Mouse (Mus musculus) embryonic facial prominence, embryonic 12.5 days (tissue): ENCODE measurements around the gene Sbno1. TPM values are rescaled to one million over a fixed set of nuclear protein-coding genes. Genes with fewer than 3 reads are reported as not detected.

Source experiments
- microRNA-seq: library from miRNA; unstranded; fragments of <30 nt; microRNA quantifications from one replicate; pipeline ENCODE4, GENCODE M21; 2017
- polyA plus RNA-seq: library from polyadenylated mRNA; unstranded; fragments of >200 nt; fragmentation: Nextera tagmentation; extraction: Ambion mirVana; gene quantifications from 2 replicates; pipeline ENCODE4 v1.2.1, GENCODE M21; 2016

Gene Sbno1
- polyA plus RNA-seq, 1 experiment from 2014 or later = 94.7 TPM

Small RNA genes within 50 kb of the gene (microRNA-seq; reads per million reads assigned to microRNA genes)
- 0.91 reads per million for gene Gm27486

Other genes starting within 250 kb of the Sbno1 start
- 4.4 and 4.8 TPM in 2 replicates for gene Pitpnm2, start 176.2 kb downstream of the Sbno1 start, polyA plus RNA-seq
- gene Mphosph9, start 98.0 kb downstream of the Sbno1 start, polyA plus RNA-seq = 15.3 and 17.0 TPM in 2 replicates
- gene 2810006K23Rik, start 97.9 kb downstream of the Sbno1 start, polyA plus RNA-seq = 17.2 and 18.1 TPM in 2 replicates
- gene Cdk2ap1, start 62.9 kb downstream of the Sbno1 start, polyA plus RNA-seq = 82.6 and 143 TPM in 2 replicates
- gene Kmt5a, start 13.9 kb upstream of the Sbno1 start, polyA plus RNA-seq = 60.9 and 71.3 TPM in 2 replicates
- 29.5 and 30.7 TPM in 2 replicates for gene Rilpl2, start 52.4 kb upstream of the Sbno1 start, polyA plus RNA-seq
- 26.5 and 27.2 TPM in 2 replicates for gene Snrnp35, start 57.1 kb upstream of the Sbno1 start, polyA plus RNA-seq
- 29.2 and 29.6 TPM in 2 replicates for gene Rilpl1, start 105.4 kb upstream of the Sbno1 start, polyA plus RNA-seq
- 453 and 479 TPM in 2 replicates for gene Tmed2, start 114.7 kb upstream of the Sbno1 start, polyA plus RNA-seq
- gene Ddx55, start 126.9 kb upstream of the Sbno1 start, polyA plus RNA-seq = 17.4 and 18.3 TPM in 2 replicates
- gene Eif2b1, start 153.1 kb upstream of the Sbno1 start, polyA plus RNA-seq = 71.6 and 72.6 TPM in 2 replicates
- gene Gtf2h3, start 153.1 kb upstream of the Sbno1 start, polyA plus RNA-seq = 75.8 and 76.3 TPM in 2 replicates
- gene Atp6v0a2, start 202.6 kb upstream of the Sbno1 start, polyA plus RNA-seq = 49.3 and 53.0 TPM in 2 replicates